Mouse (Mus musculus) cortical plate, adult 2 months (tissue): ENCODE data around the gene Mcam.

Experiments
- CTCF ChIP-seq: fragments of 200-500 bp; IDR thresholded peaks from 2 replicates; pipeline ENCODE4 v1.5.1; 2011; ENCODE audit warnings: mild to moderate bottlenecking, control low read depth, low read length; ENCODE audit not compliant: insufficient read depth; ENCODE audit errors: extremely low read depth
- POLR2A ChIP-seq: fragments of 200-500 bp; IDR thresholded peaks from 2 replicates; pipeline ENCODE4 v1.6.1; 2011; ENCODE audit warnings: mild to moderate bottlenecking, low read length, control low read depth; ENCODE audit not compliant: insufficient read depth; ENCODE audit errors: extremely low read depth

GRCm38 (mm10) chr9:44135731-44136411 is 1.6 kb downstream of the Mcam start:
- TF ChIP-seq POLR2A, result no peak
- no peak for TF ChIP-seq CTCF
